Mouse (Mus musculus): Measurements from ENCODE around the gene Ablim1. TPM values are rescaled to one million over a fixed set of nuclear protein-coding genes. Genes with fewer than 3 reads are reported as not detected.
"Not testable (repeated sequence)": the region's sequence is repeated elsewhere in the genome, so short reads cannot be mapped to it uniquely, and the experiment has no call there.

Ablim1 gene
- polyA plus RNA-seq, 1 experiment from 2014 or later = 35.8 TPM

DNA sequence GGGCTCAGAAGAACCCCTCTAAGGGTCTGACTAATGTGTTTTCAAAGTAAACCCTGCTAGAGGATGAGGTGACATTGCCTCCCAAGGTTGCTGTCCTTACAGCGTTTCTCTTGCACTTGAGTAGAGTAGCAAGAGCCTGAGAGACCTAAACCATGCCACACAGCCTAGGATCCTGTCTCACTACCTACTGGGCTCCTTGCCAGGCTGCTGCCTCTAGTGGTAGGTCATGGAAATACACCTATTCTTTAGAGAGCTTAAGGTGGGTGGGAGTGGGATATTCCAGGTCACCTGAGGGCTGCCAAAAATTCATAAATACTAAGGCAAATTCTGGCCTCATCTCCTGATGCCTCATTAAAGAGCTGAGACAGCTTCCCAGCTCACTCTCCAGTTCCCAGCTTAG is 164.4 kb downstream of the Ablim1 start:
- H3K4me2 ChIP-seq = no peak overlapping the region
- no peak overlapping the region for H3K9ac ChIP-seq
- WGBS = 48% methylated on average over 1 of the region's 1 CpGs
- no peak for ATAC-seq (replicated peaks; ENCODE audit: low FRiP score)
- H3K4me3 ChIP-seq (replicated peaks) = no peak overlapping the region
- no peaks in the 10 kb centered on the region for H3K9me3 ChIP-seq (replicated peaks)
- no peaks in the 10 kb centered on the region for H3K36me3 ChIP-seq
- peaks cover 41% of the 10 kb centered on the region for H3K4me1 ChIP-seq
- H3K27ac ChIP-seq = no peak overlapping the region
- no peaks in the 10 kb centered on the region for H3K27me3 ChIP-seq

DNA sequence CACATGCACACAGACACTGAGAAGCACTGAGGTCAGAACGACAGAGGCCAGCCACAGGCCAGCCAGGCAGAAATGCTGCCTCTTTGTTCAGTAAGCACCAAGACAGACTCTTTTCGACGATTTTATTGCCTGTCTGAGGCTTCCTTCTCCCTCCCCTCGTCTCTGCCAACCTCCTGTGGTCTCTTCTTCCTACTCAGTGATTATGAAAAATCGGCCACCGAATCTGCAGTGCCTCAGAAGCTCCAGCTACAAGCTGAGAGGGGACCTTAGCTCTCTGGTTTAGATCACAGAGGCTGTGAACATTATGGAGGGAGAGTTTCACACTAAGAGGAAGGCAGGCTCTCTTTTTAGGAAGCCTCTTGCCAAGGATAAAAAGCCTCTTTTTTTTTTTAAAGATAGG is 167.0 kb downstream of the Ablim1 start:
- peak overlapping the region; percentile 67 for H3K27ac ChIP-seq
- no peaks in the 10 kb centered on the region for H3K9me3 ChIP-seq (replicated peaks)
- H3K4me2 ChIP-seq = no peak overlapping the region
- H3K9ac ChIP-seq = no peak overlapping the region
- H3K36me3 ChIP-seq = no peaks in the 10 kb centered on the region
- H3K4me1 ChIP-seq = peaks cover 26% of the 10 kb centered on the region
- H3K4me3 ChIP-seq (replicated peaks) = no peak overlapping the region
- H3K27me3 ChIP-seq = no peaks in the 10 kb centered on the region
- no peak for ATAC-seq (replicated peaks; ENCODE audit: low FRiP score)
- WGBS = 22% methylated on average over 6 of the region's 6 CpGs

- Histone ChIP-seq H3K4me1 (peaks cover 20% of the 10 kb centered on the region), H3K36me3 (no peaks in the 10 kb centered on the region), H3K27ac (peak overlapping the region; percentile 67; the same call in 1 of the 2 replicates), H3K27me3 (no peaks in the 10 kb centered on the region), H3K4me3 (replicated peaks) (no peak overlapping the region), H3K9me3 (replicated peaks) (no peaks in the 10 kb centered on the region), H3K4me2 (no peak overlapping the region), H3K9ac (no peak overlapping the region)
- 37% methylated on average over 6 of the region's 6 CpGs for WGBS
- 0 out of 2 replicates have a peak, but pooled peaks have one; percentile 36 for ATAC-seq (replicated peaks; ENCODE audit: low FRiP score)
These were observed 167.8 kb downstream of the Ablim1 start for GRCm38 (mm10) chr19:57146936-57147335.

DNA sequence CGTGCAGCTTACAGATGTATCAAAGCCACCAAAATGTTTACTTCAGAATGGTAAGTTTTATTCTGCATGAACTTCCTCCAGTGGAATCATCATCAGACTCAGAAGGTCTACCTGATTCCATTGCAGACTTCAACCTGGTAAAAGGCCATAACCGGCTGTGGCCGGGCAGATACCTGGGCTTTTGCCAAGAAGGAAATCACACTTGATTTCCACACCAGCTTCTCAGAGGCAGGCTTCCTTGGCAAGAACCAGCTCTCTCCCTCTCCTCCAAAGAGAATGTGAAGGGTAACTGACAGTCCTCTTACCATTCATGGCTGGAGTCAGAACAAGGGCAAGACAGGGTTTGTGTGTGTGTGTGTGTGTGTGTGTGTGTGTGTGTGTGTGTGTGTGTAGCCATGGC is 171.1 kb downstream of the Ablim1 start:
- Histone ChIP-seq H3K27me3 (no peaks in the 10 kb centered on the region), H3K4me1 (peaks cover 24% of the 10 kb centered on the region), H3K36me3 (no peaks in the 10 kb centered on the region), H3K9ac (no peak overlapping the region), H3K4me2 (no peak overlapping the region), H3K9me3 (replicated peaks) (no peaks in the 10 kb centered on the region), H3K27ac (no peak overlapping the region), H3K4me3 (replicated peaks) (no peak overlapping the region)
- no peak for ATAC-seq (replicated peaks; ENCODE audit: low FRiP score)
- WGBS = 84% methylated on average over 3 of the region's 3 CpGs

- Histone ChIP-seq H3K9ac (no peak overlapping the region), H3K4me3 (replicated peaks) (no peak overlapping the region), H3K9me3 (replicated peaks) (no peaks in the 10 kb centered on the region), H3K36me3 (no peaks in the 10 kb centered on the region), H3K27ac (0 out of 2 replicates have a peak overlapping the region, but pooled peaks have one; percentile 28), H3K4me2 (no peak overlapping the region), H3K27me3 (no peaks in the 10 kb centered on the region), H3K4me1 (peaks cover 13% of the 10 kb centered on the region)
- ATAC-seq (replicated peaks; ENCODE audit: low FRiP score) = no peak
- 64% methylated on average over 10 of the region's 10 CpGs for WGBS
These were observed 172.8 kb downstream of the Ablim1 start for GRCm38 (mm10) chr19:57141756-57142461.

DNA sequence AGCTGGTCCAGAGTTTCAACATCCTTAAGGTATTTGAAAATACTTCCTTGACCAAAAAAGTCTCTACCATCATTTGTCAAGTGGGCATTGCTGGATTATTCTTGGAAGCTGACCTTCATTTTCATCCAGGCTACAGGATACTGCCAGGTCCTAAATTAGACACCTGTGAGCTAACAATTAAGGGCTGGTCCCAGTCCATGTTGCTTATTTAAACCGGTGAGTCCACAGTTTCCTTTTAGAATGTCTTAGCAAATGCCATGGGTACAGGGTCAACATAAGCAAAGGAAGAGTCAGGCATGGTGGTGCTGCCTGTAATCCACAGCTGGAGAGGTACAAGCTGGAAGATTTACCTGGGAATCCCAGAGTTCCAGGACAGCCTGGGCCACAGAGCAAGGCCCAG is 173.8 kb downstream of the Ablim1 start:
- no peak overlapping the region for H3K4me2 ChIP-seq
- 78% methylated on average over 1 of the region's 1 CpGs for WGBS
- H3K4me1 ChIP-seq = peaks cover 7% of the 10 kb centered on the region; the same call in 1 of the 2 replicates
- H3K36me3 ChIP-seq = no peaks in the 10 kb centered on the region
- no peaks in the 10 kb centered on the region for H3K9me3 ChIP-seq (replicated peaks)
- no peaks in the 10 kb centered on the region for H3K27me3 ChIP-seq
- H3K4me3 ChIP-seq (replicated peaks) = no peak overlapping the region
- no peak for ATAC-seq (replicated peaks; ENCODE audit: low FRiP score)
- H3K9ac ChIP-seq = no peak overlapping the region
- H3K27ac ChIP-seq = no peak overlapping the region

DNA sequence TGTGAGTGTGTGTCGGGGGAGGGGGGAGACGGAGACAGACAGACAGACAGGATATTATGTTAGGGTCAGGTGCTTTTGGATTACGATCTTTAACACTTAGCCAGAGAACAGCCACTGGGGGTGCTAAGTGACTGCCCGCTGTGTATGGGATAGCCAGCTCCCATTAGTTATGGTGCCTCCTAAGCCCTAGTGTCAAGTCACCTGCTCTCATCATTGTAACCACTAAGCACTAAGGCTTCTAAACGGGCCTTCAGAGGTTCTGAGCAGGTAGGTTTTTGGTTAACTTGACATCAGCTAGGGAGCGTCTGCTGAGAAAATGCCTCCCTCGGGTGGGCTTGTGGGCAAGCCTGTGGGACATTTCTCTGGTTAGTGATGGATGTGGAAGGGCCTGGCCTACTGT is 174.6 kb downstream of the Ablim1 start:
- no peak for ATAC-seq (replicated peaks; ENCODE audit: low FRiP score)
- Histone ChIP-seq H3K9ac (no peak overlapping the region), H3K4me3 (replicated peaks) (no peak overlapping the region), H3K4me1 (peaks cover 8% of the 10 kb centered on the region), H3K36me3 (no peaks in the 10 kb centered on the region), H3K9me3 (replicated peaks) (no peaks in the 10 kb centered on the region), H3K4me2 (no peak overlapping the region), H3K27me3 (no peaks in the 10 kb centered on the region), H3K27ac (no peak overlapping the region)
- WGBS = 63% methylated on average over 7 of the region's 7 CpGs

GRCm38 (mm10) chr19:57138909-57139617 is 175.7 kb downstream of the Ablim1 start:
- no peak for ATAC-seq (replicated peaks; ENCODE audit: low FRiP score)
- no peak overlapping the region for H3K27ac ChIP-seq

DNA sequence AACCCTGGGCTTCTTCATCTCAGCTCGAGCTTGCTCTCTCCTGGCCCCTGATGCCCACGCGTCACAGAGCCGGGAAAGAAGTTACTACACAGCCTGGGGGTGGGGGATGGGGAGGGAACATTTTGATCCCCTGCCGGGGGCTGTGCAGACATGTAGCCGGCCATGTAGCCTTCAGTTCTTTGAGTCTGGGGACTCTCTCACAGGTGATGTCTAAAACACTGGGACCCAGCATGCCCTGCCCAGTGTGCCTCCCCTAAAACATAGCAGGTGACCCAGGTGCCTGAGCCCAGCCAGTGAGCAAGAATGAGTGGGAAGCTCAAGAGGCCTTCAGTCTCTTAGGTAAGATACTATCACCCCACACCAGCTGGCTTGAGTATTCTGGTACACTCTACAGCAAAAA is 176.2 kb downstream of the Ablim1 start:
- H3K4me3 ChIP-seq (replicated peaks) = no peak overlapping the region
- 72% methylated on average over 6 of the region's 6 CpGs for WGBS
- no peaks in the 10 kb centered on the region for H3K36me3 ChIP-seq
- no peak for ATAC-seq (replicated peaks; ENCODE audit: low FRiP score)
- H3K9me3 ChIP-seq (replicated peaks) = no peaks in the 10 kb centered on the region
- no peak overlapping the region for H3K4me2 ChIP-seq
- peaks cover 24% of the 10 kb centered on the region for H3K4me1 ChIP-seq
- H3K27ac ChIP-seq = no peak overlapping the region
- H3K27me3 ChIP-seq = no peaks in the 10 kb centered on the region
- H3K9ac ChIP-seq = no peak overlapping the region

More at GRCm38 (mm10) chr19:57138909-57139617, 175.7 kb downstream of the Ablim1 start:
- H3K27me3 ChIP-seq = no peaks in the 10 kb centered on the region
- no peaks in the 10 kb centered on the region for H3K9me3 ChIP-seq (replicated peaks)
- peaks cover 18% of the 10 kb centered on the region for H3K4me1 ChIP-seq
- 75% methylated on average over 13 of the region's 13 CpGs for WGBS
- H3K36me3 ChIP-seq = no peaks in the 10 kb centered on the region
- no peak overlapping the region for H3K9ac ChIP-seq
- no peak overlapping the region for H3K4me2 ChIP-seq
- no peak overlapping the region for H3K4me3 ChIP-seq (replicated peaks)

DNA sequence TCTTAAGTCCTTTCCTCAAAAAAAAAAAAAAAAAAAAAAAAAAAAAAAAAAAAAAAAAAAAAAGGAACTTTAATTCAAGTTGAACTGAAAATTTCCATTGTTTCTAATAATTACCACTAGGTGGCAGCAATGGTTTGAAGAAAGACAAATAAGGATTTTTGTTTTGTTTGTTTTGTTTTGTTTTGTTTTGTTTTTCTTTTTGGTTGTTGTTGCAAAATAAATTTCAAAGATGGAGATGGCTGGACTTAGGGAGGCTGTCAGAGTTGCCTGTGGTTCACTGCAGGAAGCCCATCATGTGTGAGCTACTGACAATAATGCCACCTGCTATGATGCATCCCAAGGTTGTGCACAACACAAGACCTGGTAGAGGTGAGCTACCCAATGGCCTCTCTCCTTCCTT is 176.7 kb downstream of the Ablim1 start:
- ATAC-seq (replicated peaks; ENCODE audit: low FRiP score) = no peak

DNA sequence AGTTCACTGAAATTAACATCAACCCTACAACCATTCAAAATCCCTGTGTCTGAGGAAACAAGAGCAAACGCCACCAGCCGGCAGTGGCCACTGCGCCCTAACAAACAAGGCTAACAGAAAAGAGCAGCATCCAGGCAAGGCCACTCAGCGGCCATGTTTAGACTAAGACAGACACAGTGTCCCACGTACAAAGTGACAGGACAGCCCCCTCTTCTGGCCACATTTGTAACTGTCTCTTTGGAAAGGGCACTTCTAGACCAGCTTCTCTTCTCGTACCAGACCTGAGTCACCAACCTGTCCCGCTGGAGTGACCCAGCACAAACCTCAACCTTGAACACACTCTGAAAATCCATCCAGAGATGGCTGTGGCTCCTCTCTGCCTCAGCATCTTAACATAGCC is 178.5 kb downstream of the Ablim1 start:
- Histone ChIP-seq H3K36me3 (no peaks in the 10 kb centered on the region), H3K9ac (no peak overlapping the region), H3K27me3 (no peaks in the 10 kb centered on the region), H3K4me1 (peaks cover 29% of the 10 kb centered on the region), H3K9me3 (replicated peaks) (no peaks in the 10 kb centered on the region), H3K27ac (no peak overlapping the region), H3K4me2 (no peak overlapping the region), H3K4me3 (replicated peaks) (no peak overlapping the region)
- no peak for ATAC-seq (replicated peaks; ENCODE audit: low FRiP score)
- 47% methylated on average over 7 of the region's 7 CpGs for WGBS

More for the DNA sequence above, 176.7 kb downstream of the Ablim1 start:
- no peak overlapping the region for H3K4me2 ChIP-seq
- no peaks in the 10 kb centered on the region for H3K27me3 ChIP-seq
- H3K4me3 ChIP-seq (replicated peaks) = no peak overlapping the region
- H3K27ac ChIP-seq = no peak overlapping the region
- peaks cover 28% of the 10 kb centered on the region for H3K4me1 ChIP-seq
- H3K9me3 ChIP-seq (replicated peaks) = no peaks in the 10 kb centered on the region
- no peaks in the 10 kb centered on the region for H3K36me3 ChIP-seq
- H3K9ac ChIP-seq = no peak overlapping the region

DNA sequence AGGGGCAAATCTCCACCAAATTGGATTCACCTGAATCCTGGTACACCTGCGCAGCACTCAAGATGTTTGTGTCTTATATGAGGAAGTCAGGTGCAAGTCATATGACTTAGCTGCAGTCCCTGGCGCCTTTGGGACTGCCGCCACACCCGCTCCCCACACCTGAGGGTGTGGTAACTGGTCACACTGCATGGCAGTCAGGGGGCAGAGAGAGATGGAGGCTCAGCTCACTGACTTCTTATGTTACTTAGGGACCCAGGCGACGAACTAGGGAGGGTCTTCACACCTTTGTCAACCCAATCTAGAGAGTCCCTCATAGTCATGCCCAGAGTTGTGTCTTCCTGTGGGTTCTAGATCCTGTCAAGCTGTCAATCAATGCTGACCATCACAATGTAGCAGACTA is 179.1 kb downstream of the Ablim1 start:
- H3K4me3 ChIP-seq (replicated peaks); H3K27ac ChIP-seq; H3K36me3 ChIP-seq; ATAC-seq (replicated peaks; ENCODE audit: low FRiP score); H3K4me2 ChIP-seq; H3K9ac ChIP-seq; H3K9me3 ChIP-seq (replicated peaks); H3K27me3 ChIP-seq: not testable (repeated sequence)
- 93% methylated on average over 6 of the region's 6 CpGs for WGBS
- H3K4me1 ChIP-seq = peaks cover 29% of the 10 kb centered on the region
